Mouse (Mus musculus): ENCODE data around the gene Tmem156. TPM values are rescaled to one million over a fixed set of nuclear protein-coding genes. Genes with fewer than 3 reads are reported as not detected.

Gene Tmem156
- total and polyA plus RNA-seq, 3 experiments, result 0.27 TPM; not detected in 2

- H3K9ac ChIP-seq (ENCODE audit: low read depth, low read length), result no peak overlapping the region
- no peak overlapping the region for H3K27ac ChIP-seq
- WGBS, result 61% methylated on average over 3 of the region's 3 CpGs
- H3K4me3 ChIP-seq, result no peak overlapping the region
- intact Hi-C loops (cut with DNase I), result no loop called here
- DNase-seq, result no peak
- peaks cover 3% of the 10 kb centered on the region for H3K4me1 ChIP-seq (ENCODE audit: control insufficient read depth, insufficient read depth, low read length)
- TF ChIP-seq CTCF (IDR thresholded peaks at IDR 0.05) (no peak), EP300 (IDR thresholded peaks at IDR 0.05; ENCODE audit: insufficient read depth, low read depth, low read length) (no peak), POLR2A (IDR thresholded peaks at IDR 0.05; ENCODE audit: insufficient read depth, low read depth, low read length) (no peak)
- no peaks in the 10 kb centered on the region for H3K36me3 ChIP-seq (ENCODE audit: control insufficient read depth, insufficient read depth, low read length)
- H3K27me3 ChIP-seq (ENCODE audit: control insufficient read depth, insufficient read depth, low read length), result no peaks in the 10 kb centered on the region
- H3K79me2 ChIP-seq (replicated peaks; ENCODE audit: control insufficient read depth, insufficient read depth, low read length), result no peaks in the 10 kb centered on the region
These were observed 10.2 kb upstream of the Tmem156 start for GRCm38 (mm10) chr5:65102026-65102640.

GRCm38 (mm10) chr5:65101621-65102020 is 9.7 kb upstream of the Tmem156 start:
- no peaks in the 10 kb centered on the region for H3K79me2 ChIP-seq (replicated peaks; ENCODE audit: control insufficient read depth, insufficient read depth, low read length)

DNA sequence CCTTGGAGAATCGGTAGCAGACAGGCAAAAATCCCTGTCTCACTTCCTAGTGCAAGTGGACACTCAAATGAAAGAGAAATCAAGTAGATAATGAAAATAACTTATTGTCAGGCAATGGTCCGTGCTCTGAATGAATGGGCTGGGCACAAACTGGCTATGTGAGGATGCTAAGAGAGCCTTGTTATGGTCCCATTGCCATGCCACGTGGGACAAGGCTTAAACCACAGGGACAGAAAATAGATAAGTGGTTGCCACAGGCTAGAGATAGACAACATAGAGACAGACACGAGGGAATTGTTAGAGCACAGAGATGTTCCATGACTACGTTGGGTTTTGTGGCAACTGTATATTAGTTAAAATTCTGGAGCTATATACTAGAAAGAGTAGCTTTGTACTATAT is 9.3 kb upstream of the Tmem156 start:
- no peaks in the 10 kb centered on the region for H3K79me2 ChIP-seq (replicated peaks; ENCODE audit: control insufficient read depth, insufficient read depth, low read length)
- 71% methylated on average over 5 of the region's 5 CpGs for WGBS
- peaks cover 3% of the 10 kb centered on the region; the same call in 1 of the 2 replicates for H3K4me1 ChIP-seq (ENCODE audit: control insufficient read depth, insufficient read depth, low read length)
- DNase-seq, result no peak
- TF ChIP-seq CTCF (IDR thresholded peaks at IDR 0.05), result no peak
- no peak for TF ChIP-seq EP300 (IDR thresholded peaks at IDR 0.05; ENCODE audit: insufficient read depth, low read depth, low read length)
- no peak for TF ChIP-seq POLR2A (IDR thresholded peaks at IDR 0.05; ENCODE audit: insufficient read depth, low read depth, low read length)
- no peaks in the 10 kb centered on the region for H3K27me3 ChIP-seq (ENCODE audit: control insufficient read depth, insufficient read depth, low read length)
- no peak overlapping the region for H3K4me3 ChIP-seq
- H3K27ac ChIP-seq, result no peak overlapping the region
- intact Hi-C loops (cut with DNase I), result no loop called here
- no peak overlapping the region for H3K9ac ChIP-seq (ENCODE audit: low read depth, low read length)
- H3K36me3 ChIP-seq (ENCODE audit: control insufficient read depth, insufficient read depth, low read length), result no peaks in the 10 kb centered on the region

More at GRCm38 (mm10) chr5:65101621-65102020, 9.7 kb upstream of the Tmem156 start:
- Histone ChIP-seq H3K27me3 (ENCODE audit: control insufficient read depth, insufficient read depth, low read length) (no peaks in the 10 kb centered on the region), H3K4me3 (no peak overlapping the region), H3K36me3 (ENCODE audit: control insufficient read depth, insufficient read depth, low read length) (no peaks in the 10 kb centered on the region), H3K4me1 (ENCODE audit: control insufficient read depth, insufficient read depth, low read length) (peaks cover 3% of the 10 kb centered on the region), H3K27ac (no peak overlapping the region), H3K9ac (ENCODE audit: low read depth, low read length) (no peak overlapping the region)
- intact Hi-C loops (cut with DNase I), result no loop called here
- TF ChIP-seq CTCF (IDR thresholded peaks at IDR 0.05), result no peak
- no peak for TF ChIP-seq POLR2A (IDR thresholded peaks at IDR 0.05; ENCODE audit: insufficient read depth, low read depth, low read length)
- no peak for TF ChIP-seq EP300 (IDR thresholded peaks at IDR 0.05; ENCODE audit: insufficient read depth, low read depth, low read length)
- WGBS, result 88% methylated on average over 6 of the region's 6 CpGs
- no peak for DNase-seq

GRCm38 (mm10) chr5:65100002-65100401 is 8.1 kb upstream of the Tmem156 start:
- 93% methylated on average over 11 of the region's 11 CpGs for WGBS
- Histone ChIP-seq H3K27me3 (ENCODE audit: control insufficient read depth, insufficient read depth, low read length) (no peaks in the 10 kb centered on the region), H3K27ac (no peak overlapping the region), H3K36me3 (ENCODE audit: control insufficient read depth, insufficient read depth, low read length) (no peaks in the 10 kb centered on the region), H3K79me2 (replicated peaks; ENCODE audit: control insufficient read depth, insufficient read depth, low read length) (no peaks in the 10 kb centered on the region), H3K4me3 (no peak overlapping the region), H3K4me1 (ENCODE audit: control insufficient read depth, insufficient read depth, low read length) (peaks cover 3% of the 10 kb centered on the region; the same call in 1 of the 2 replicates), H3K9ac (ENCODE audit: low read depth, low read length) (no peak overlapping the region)
- no peak for DNase-seq
- TF ChIP-seq POLR2A (IDR thresholded peaks at IDR 0.05; ENCODE audit: insufficient read depth, low read depth, low read length), result no peak
- intact Hi-C loops (cut with DNase I), result no loop called here

- no peak overlapping the region for H3K4me3 ChIP-seq
- no peaks in the 10 kb centered on the region for H3K27me3 ChIP-seq (ENCODE audit: control insufficient read depth, insufficient read depth, low read length)
- no peak overlapping the region for H3K9ac ChIP-seq (ENCODE audit: low read depth, low read length)
- H3K4me1 ChIP-seq (ENCODE audit: control insufficient read depth, insufficient read depth, low read length), result no peaks in the 10 kb centered on the region
- H3K27ac ChIP-seq, result no peak overlapping the region
- intact Hi-C loops (cut with DNase I), result no loop called here
- no peaks in the 10 kb centered on the region for H3K79me2 ChIP-seq (replicated peaks; ENCODE audit: control insufficient read depth, insufficient read depth, low read length)
- TF ChIP-seq CTCF (IDR thresholded peaks at IDR 0.05), result no peak
- TF ChIP-seq EP300 (IDR thresholded peaks at IDR 0.05; ENCODE audit: insufficient read depth, low read depth, low read length), result no peak
- no peak for TF ChIP-seq POLR2A (IDR thresholded peaks at IDR 0.05; ENCODE audit: insufficient read depth, low read depth, low read length)
- no peaks in the 10 kb centered on the region for H3K36me3 ChIP-seq (ENCODE audit: control insufficient read depth, insufficient read depth, low read length)
- DNase-seq, result no peak
- WGBS, result 64% methylated on average over 5 of the region's 5 CpGs
These were observed 5.5 kb upstream of the Tmem156 start for GRCm38 (mm10) chr5:65097457-65097856.

- intact Hi-C loops (cut with DNase I), result no loop called here
- H3K27me3 ChIP-seq (ENCODE audit: control insufficient read depth, insufficient read depth, low read length), result no peaks in the 10 kb centered on the region
- DNase-seq, result no peak
- no peaks in the 10 kb centered on the region for H3K4me1 ChIP-seq (ENCODE audit: control insufficient read depth, insufficient read depth, low read length)
- H3K36me3 ChIP-seq (ENCODE audit: control insufficient read depth, insufficient read depth, low read length), result no peaks in the 10 kb centered on the region
- no peak overlapping the region for H3K4me3 ChIP-seq
- H3K79me2 ChIP-seq (replicated peaks; ENCODE audit: control insufficient read depth, insufficient read depth, low read length), result no peaks in the 10 kb centered on the region
- H3K9ac ChIP-seq (ENCODE audit: low read depth, low read length), result no peak overlapping the region
- 70% methylated on average over 3 of the region's 3 CpGs for WGBS
- H3K27ac ChIP-seq, result no peak overlapping the region
- TF ChIP-seq EP300 (IDR thresholded peaks at IDR 0.05; ENCODE audit: insufficient read depth, low read depth, low read length) (no peak), POLR2A (IDR thresholded peaks at IDR 0.05; ENCODE audit: insufficient read depth, low read depth, low read length) (no peak), CTCF (IDR thresholded peaks at IDR 0.05) (no peak)
These were observed 4.9 kb upstream of the Tmem156 start for GRCm38 (mm10) chr5:65096805-65097204.
